Mouse (Mus musculus) limb, embryonic 15.5 days (tissue): Measurements from ENCODE around the gene Gm28870. TPM values are rescaled to one million over a fixed set of nuclear protein-coding genes. Genes with fewer than 3 reads are reported as not detected.
"Not testable (repeated sequence)": the region's sequence is repeated elsewhere in the genome, so short reads cannot be mapped to it uniquely, and the experiment has no call there.

ENCODE experiments used
- ATAC-seq: fragments of 200-750 bp; cut with Nextera tagmentation; 2 replicates; pipeline ENCODE4 v1.8.0; 2017; ENCODE audit warnings: low read depth, moderate TSS enrichment; ENCODE audit not compliant: insufficient number of reproducible peaks, low FRiP score, low TSS enrichment
- H3K27ac ChIP-seq: fragments of 300-500 bp; sonication (generic); 2 replicates; pipeline ENCODE4 v1.5.1; 2015; ENCODE audit warnings: moderate library complexity, mild to moderate bottlenecking, inconsistent platforms
- H3K27me3 ChIP-seq: fragments of 300-500 bp; sonication (generic); 2 replicates; pipeline ENCODE4 v1.6.1; 2015; ENCODE audit warnings: inconsistent platforms
- H3K36me3 ChIP-seq: fragments of 300-500 bp; sonication (generic); 2 replicates; pipeline ENCODE4 v1.6.1; 2015; ENCODE audit warnings: inconsistent platforms
- H3K4me1 ChIP-seq: fragments of 300-500 bp; sonication (generic); 2 replicates; pipeline ENCODE4 v1.6.1; 2015; ENCODE audit warnings: inconsistent platforms
- H3K4me2 ChIP-seq: fragments of 300-500 bp; sonication (generic); 2 replicates; pipeline ENCODE4 v1.6.1; 2015; ENCODE audit warnings: mild to moderate bottlenecking, inconsistent platforms
- H3K4me3 ChIP-seq: fragments of 300-500 bp; sonication (generic); 2 replicates; pipeline ENCODE4 v1.5.1; 2015; ENCODE audit warnings: mild to moderate bottlenecking, inconsistent platforms
- H3K9ac ChIP-seq: fragments of 300-500 bp; sonication (generic); 2 replicates; pipeline ENCODE4 v1.6.1; 2015; ENCODE audit warnings: inconsistent platforms
- H3K9me3 ChIP-seq: fragments of 300-500 bp; sonication (generic); 2 replicates; pipeline ENCODE4 v1.6.1; 2016; ENCODE audit warnings: inconsistent platforms
- WGBS: fragments of 180-500 bp; shearing (Covaris S2); methylation state at CpG from one replicate; pipeline ENCODE4 v1.1.7; 2015; 5-methylcytosine and 5-hydroxymethylcytosine counted together
- polyA plus RNA-seq: library from polyadenylated mRNA; unstranded; fragments of >200 nt; fragmentation: Nextera tagmentation; extraction: Ambion mirVana; gene quantifications from 2 replicates; pipeline ENCODE4 v1.2.1, GENCODE M21; 2015

The Gm28870 gene
- not detected in 2 replicates for polyA plus RNA-seq

- H3K4me3 ChIP-seq, H3K27me3 ChIP-seq, H3K9ac ChIP-seq, H3K9me3 ChIP-seq, ATAC-seq, H3K27ac ChIP-seq, H3K36me3 ChIP-seq, H3K4me1 ChIP-seq, H3K4me2 ChIP-seq: not testable (repeated sequence)
- no CpG with 5 or more reads among the region's 2 CpGs for WGBS
Observed at GRCm38 (mm10) chrY:50096976-50097375, at the start of gene Gm28870. TSS of gene Gm28870 (plus strand) at chrY:50097276.
